Mouse (Mus musculus) testis, postnatal 14 days (tissue): ENCODE results near the gene Unc13d.
A peak's percentile ranks its signal among the peaks of the same experiment; 100 is the strongest.
"Not testable (repeated sequence)": the region's sequence is repeated elsewhere in the genome, so short reads cannot be mapped to it uniquely, and the experiment has no call there.

Experiments used
- DNase-seq: peaks from one replicate; pipeline ENCODE4 v3.0.0; 2021; ENCODE audit warnings: low spot score

Gene Unc13d

DNA sequence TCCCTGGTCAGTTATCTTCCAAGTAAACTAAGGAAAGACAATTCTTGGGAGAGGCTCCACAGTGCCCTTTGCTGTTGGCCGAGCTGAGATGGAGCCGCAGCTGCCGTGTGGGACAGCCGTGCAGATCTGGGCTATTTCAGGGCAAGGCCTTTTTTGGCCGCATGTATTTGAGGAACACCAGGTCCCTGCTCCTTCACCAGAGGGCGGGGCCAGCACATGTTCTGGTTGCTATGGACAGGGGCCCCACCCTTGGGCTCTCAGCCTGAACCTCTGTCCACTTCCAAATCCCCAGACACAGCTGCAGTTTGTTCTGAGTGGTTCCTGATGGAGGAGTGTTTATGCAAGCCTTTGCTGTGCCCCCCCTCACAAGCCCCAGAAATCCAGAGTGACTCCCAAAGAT, 22.6 kb upstream of the Unc13d start:
- peak; percentile 82 for DNase-seq

DNA sequence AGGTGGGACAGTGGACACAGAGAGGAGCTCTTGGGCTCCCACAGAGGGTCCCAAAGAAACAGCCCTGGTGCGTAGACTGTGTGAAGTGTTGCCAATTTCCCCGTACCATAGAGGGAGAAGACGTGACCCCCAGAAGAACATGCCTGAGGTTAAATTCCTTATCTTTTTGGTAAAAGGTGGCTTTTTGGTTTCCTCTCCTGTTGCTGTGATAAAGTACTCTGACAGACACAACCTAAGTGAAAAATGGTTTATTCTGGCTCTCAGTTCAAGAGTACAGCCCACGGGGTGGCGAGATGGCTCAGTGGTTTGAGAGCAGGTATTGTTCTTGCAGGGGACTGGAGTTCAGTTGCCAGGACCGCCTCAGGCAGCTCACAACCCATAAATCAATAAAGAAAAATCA, 21.7 kb upstream of the Unc13d start:
- DNase-seq, result no peak

GRCm38 (mm10) chr11:116098711-116099460, 21.1 kb upstream of the Unc13d start:
- DNase-seq, result no peak

DNA sequence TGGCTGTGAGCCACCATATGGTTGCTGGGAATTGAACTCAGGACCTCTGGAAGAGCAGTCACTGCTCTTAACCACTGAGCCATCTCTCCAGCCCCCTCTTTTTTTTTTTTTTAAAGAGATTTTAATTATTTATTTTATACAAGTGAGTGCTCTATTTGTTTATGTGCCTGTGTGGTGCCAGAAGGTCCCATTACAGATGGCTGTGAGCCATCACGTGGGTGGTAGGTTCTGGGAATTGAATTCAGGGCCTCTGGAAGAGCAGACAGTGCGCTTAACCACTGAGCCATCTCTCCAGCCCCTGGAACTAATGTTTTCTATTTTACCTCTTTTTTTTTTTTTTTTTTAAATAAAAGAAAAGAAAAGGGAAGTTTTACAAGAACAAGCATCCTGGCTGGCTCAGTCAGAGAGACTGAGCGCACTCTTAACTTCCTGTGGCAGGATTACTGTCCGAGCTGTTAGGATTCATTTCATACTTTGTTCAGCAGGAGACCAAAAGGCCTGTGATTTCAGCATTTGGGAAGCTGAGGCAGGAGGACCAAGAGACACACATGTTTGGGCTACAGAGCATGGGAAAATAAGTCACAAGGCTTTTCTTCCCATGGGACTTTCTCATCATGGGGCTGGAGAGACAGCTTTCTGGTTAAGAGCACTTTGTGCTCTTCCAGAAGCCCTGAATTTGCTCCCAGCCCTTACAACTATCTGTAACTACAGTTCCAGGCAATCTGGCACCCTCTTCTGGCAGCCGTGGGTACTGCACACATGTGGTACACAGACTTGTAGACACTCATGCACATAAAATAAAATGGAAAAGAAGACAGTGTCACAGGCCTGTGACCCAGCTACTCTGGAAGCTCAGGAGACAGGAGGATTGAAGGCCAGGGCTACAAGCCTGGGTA, 18.7 kb upstream of the Unc13d start:
- DNase-seq, result peak; percentile 68

DNA sequence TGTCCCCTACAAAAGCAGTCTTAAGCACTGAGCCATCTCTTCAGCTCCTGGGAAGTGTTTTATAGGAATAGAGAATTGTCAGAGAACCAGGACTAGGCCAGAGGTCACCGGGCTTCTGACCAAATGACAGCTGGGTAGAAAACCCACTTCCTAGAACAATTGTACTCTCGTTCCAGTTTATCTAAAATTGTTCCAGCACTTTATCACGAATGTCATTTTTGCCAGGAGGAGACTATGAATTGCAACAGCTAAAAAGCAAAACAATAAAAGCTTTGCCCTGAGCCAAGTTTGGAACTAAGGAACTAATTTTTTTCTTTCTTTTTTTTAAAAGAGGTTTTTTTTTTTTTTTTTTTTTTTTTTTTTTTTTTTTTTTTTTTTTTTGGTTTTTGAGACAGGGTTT, 17.8 kb upstream of the Unc13d start:
- peak; percentile 72 for DNase-seq

DNA sequence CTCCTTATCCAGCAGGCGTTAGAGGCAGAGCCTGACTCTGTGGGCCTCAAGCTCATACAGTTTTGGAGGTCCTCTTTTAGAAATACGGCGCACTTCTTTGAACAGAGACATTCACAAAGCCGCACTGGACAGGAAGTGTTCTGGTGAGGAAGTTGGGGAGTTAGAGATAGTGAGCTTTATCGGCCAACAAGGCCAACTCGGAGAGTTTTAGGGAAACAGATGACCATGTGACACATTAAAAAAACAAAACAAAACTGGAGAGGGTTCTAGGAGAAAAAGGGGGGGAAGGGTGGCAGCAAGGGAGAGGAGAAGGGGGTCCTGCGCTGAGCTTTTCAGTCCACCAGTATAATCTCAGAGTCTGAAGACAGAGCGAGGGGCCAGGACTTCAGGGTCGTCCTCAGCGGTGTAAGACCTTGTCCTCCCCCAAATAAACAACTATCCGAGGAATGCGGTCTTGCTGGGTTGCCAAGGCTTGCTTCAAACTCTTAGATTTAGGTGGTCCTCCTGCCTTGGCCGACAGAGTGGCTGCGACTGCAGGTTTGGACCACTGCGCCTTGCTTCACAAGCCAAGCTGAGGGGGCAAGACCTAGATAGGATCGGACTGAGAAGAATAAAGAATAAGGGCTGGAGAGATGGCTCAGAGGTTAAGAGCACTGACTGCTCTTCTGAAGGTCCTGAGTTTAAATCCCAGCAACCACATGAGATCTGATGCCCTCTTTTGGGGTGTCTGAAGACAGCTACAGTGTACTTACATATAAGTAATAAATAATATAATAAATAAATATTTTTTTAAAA, 16.2 kb upstream of the Unc13d start:
- no peak for DNase-seq

DNA sequence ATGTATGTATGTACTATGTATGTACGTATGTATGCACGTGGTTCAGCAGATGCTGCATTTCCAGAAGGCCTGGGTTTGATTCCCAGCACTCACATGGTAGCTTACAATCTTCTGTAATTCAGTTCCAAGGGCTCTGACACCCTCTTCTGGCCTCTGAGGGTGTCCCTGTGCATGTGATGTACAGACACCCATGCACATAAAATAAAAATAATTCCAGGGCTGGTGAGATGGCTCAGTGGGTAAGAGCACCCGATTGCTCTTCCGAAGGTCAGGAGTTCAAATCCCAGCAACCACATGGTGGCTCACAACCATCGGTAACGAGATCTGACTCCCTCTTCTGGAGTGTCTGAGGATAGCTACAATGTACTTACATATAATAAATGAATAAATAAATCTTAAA, 15.2 kb upstream of the Unc13d start:
- not testable (repeated sequence) for DNase-seq

DNA sequence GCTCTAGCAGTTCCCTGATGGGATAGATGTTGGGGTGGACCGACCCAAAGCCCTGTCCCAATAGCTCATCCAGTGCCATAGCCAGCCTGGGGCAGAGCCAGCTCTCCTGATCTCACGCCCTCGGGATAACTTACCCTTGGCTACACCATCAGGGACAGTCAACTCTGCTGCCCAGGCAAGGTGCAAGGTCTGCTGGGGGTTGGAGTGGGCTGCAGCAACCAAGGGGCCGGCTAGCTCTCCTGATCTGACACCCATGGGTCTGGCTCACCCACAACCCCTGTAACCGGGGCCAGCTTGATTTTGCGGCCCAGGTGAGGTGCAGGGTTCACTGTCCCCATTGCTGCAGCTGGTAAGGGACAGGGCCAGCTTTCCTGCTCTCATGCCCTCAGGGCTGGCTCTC, 13.8 kb upstream of the Unc13d start:
- DNase-seq, result no peak

GRCm38 (mm10) chr11:116089545-116089944, 11.8 kb upstream of the Unc13d start:
- no peak for DNase-seq

DNA sequence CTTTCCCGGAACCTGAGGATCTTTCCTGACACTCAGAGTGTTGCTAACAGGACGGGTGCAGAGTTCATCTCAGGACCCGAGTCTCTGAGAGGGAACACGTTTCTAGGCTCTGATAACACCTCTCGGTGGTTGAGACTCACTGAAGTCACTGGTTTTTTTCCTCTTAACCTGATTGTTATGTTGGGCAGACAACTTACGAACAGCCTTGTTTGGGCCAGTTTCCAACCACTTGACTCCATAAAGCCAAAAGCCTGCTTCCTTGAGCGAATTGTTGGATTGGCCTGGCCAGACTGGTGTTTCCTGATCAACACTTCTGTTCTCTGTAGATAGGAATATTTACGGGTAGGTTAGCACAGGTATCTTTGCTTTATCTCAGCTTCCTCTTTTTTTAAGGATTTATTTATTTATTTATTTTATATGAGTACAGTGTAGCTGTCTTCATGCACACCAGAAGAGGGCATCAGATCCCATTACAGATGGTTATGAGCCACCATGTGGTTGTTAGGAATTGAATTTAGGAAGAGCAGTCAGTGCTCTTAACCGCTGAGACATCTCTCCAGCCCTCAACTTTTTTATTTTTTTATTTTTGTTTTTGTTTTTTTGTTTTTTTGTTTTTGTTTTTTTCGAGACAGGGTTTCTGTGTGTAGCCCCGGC, 11.1 kb upstream of the Unc13d start:
- DNase-seq, result no peak

DNA sequence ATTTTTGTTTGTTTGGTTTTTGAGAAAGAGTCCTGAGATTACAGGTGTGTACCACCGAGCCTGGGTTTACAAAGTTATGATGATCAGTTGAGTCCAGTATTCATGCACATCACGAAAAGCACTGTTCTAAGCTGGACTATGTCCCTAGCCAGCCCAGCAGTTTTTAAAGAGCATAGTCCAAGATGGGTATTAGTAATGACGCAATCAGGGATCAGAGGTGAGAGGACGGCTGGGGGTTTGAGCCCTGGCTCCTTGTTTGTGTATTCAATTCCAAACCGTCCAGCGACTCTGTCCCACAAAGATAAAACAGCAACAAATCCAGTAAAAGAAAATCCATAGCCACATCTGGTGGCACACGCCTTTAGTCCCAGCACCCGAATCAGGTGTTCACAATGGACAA, 10.4 kb upstream of the Unc13d start:
- DNase-seq, result no peak

DNA sequence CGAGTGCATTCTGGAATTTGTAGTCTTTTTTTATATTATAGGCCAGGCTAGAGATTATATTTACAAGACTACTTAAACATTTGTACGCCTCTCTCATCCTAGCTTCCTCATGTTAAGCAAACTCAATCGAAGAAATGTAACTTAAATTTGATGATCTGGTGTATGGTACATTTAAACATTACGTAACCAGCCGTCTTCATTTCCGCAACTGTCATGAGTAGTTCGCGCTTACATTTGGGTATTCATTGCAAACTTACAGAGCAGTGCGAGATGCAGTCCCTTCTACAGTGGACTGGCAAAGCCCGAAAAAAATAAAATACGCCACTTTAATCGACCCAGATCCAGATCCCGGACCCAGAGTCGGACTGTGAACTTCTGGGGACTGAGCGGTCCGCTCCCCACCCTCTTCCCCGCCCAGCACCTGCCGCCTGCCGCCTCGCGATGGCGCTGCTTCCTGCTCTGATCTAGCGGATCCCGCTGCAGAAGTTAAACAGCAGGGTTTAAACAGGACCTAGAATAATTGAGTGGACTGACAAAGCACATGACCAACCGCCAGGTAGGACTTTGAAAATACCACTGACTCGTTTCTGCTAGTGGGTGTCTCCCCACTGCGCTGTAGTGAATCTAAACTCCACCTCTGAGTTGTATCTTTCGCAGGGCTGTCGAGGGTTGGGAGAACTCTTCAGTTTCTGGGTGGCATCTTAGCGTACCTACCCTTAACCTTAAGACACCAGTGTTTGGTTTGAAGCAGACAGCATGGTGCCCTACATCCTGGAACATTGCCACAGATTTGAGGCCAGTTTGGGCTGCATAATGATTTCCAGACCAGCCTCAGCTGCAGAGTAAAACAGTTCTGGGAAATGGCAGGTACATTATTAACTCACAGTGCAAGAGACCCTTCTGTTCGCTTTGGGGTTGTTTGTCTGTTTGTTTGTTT, 9.7 kb upstream of the Unc13d start:
- peak; percentile 79 for DNase-seq

GRCm38 (mm10) chr11:116086258-116087193, 8.8 kb upstream of the Unc13d start, which contains the start of gene Wbp2:
Gene Wbp2, minus strand, starts transcription at chr11:116086995.
- peak; percentile 99 for DNase-seq

GRCm38 (mm10) chr11:116084166-116084565, 6.4 kb upstream of the Unc13d start:
- DNase-seq, result no peak

DNA sequence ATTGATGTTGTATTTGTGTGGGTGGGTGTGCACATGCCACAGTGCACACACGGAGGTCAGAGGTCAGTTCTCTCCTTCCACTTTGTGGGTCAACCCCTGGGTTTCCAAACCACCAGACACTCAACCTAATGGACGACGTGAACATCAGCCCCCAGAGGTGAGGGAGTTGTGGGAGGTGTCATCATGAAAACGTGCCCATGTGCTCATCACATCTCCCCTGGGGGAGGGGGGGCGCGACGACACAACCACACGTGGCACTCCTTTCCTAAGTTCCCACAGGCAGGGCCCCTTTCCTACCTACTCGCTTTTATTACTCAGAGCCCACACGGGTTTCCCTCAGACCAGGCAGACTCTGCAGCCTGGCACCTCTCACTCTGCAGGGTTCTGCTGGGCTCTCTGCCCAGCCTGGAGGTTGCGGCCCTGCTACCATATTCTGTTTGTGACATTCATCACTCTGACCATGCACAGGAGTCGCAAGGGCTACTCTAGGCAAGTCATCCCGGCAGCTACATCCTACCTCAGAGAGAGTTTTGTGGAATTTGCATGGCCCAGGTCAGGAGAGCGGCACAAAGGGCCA, 5.4 kb upstream of the Unc13d start:
- no peak for DNase-seq

DNA sequence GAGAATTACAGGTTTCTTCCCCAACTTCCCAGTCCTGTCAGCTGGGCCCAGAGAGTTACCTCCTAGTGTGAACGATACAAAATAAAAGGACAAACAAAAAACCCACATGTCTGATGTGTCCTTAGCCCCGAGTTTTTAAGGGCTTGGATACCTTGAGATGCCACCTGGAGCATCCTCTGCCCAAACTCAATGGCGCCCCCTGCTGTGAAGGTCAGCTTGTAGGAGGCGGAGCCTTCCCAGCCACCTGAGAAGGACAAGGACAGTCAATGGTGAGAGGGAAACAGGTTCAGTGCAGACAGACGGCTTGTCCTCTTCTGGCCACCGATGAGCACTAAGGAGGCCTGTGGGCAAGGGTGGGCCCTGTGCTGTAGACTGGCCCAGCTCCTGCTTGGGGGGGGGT, 3.3 kb upstream of the Unc13d start:
- no peak for DNase-seq

DNA sequence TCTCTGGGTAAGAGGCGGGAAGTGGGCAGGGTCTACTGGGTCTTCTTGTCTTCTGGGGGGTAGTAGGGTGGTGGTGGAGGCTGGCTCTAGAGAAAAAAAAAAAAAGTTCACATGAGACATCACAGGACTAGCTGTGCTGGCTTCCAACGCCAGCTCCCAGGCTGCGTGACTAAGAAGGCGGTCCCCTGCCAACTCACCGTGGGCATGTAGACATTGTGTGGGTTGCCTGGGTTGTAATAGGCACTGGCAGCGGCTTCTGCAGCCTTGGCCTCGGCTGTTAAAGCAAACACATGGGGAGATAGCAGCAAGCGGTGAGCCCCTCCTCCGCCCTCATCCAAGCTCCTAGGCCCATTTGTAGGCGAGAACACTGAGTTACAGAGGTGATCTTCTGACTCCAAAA, 1.8 kb upstream of the Unc13d start:
- DNase-seq, result no peak

DNA sequence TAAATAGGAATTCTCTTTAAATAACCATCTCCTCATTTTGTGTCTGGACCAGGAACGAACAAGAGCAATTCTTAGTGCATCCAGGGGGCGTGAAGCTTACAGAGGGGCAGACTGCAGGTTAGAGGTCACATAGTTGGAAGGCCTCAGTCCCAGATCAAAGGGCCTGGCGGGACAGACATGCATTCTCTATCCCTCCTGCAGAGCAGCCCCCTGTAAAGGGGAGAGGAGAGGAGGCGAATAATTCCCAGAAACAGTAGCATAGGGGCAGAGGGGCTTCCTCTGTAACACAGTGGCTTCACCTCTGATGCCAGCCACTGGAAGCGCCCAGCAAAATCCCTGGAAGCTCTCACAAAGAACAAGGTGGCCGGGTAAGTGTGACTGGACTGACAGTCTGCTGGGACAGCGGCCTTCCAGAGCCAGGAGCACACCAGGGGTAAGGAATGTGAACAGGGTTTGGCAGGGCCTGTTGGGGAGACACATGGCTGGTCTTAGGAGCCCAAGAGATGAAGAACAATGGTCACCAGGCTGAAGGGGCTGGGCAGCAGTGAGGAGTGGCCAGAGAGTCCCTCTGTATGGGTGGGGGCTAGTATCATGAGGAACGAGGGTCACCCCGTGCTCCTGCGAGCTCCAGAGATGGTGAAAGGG, 1.0 kb upstream of the Unc13d start:
- no peak for DNase-seq

DNA sequence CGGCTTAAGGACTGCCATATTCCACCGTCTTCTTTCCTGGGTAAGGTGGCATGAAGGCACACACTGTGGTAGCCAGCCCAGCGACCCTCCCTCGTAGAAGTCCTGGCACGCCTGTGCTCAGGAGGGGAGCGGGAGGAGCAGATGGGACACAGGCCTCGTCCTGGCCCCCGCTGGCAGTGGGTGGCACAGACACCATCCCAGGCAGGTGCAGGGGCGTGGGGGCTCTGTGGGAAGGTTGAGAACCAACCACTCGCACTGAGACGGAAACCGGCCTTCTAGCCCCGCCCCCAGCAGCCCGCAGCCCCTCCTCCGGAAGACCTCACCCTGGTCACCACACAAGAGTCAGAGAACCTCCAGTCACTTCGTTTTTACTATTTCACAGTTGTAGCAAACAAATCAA, 460 bp upstream of the Unc13d start:
- DNase-seq, result no peak
